Mouse (Mus musculus): ENCODE measurements around the gene Piwil1. TPM values are rescaled to one million over a fixed set of nuclear protein-coding genes. Genes with fewer than 3 reads are reported as not detected.
A peak's percentile ranks its signal among the peaks of the same experiment; 100 is the strongest.

Piwil1 gene
- total RNA-seq, 1 experiment, result 0.62 TPM

DNA sequence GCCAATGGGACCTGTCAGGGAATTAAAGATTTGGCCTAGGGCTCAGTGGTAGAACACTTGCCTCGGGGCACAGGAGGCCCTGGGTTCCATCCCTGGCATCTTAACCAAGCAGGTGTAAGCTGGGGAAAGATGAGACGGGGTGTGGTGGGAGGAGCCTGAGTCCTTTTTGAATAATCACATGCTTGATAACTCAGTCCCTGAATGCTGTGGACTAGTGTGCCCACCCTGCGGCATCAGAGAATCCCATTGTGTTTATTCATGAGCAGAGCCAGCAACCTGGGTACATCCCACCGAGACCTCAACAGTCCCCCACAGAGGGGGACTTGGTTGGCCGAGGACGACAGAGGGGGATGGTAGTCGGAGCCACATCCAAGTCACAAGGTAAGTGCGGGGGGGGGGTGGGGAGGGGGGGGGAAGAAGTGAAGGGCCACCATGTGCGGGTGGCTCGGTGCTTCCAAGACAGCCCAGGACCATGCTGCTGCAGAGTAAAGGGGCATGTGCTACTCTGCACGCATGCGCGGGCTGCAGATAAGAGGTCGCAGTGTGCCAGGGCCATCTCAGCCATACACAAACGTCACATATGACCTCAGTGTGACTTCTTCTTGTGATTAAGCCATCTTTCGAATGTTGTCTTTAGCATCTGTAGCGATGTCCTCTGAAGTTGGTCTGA is 37.0 kb downstream of the Piwil1 start:
- Histone ChIP-seq H3K9ac (ENCODE audit: insufficient read depth, low read depth, low read length, poor library complexity, severe bottlenecking) (no peak overlapping the region), H3K4me1 (ENCODE audit: control insufficient read depth in 2 of 2, insufficient read depth in 2 of 2, low read length in 2 of 2, poor library complexity in 1 of 2) (peaks cover 0 to 6% of the 10 kb centered on the region in 2 experiments; a peak in 1 of 4 replicates), H3K9me3 (ENCODE audit: control insufficient read depth, insufficient read depth, low read depth, low read length) (no peaks in the 10 kb centered on the region), H3K36me3 (ENCODE audit: control insufficient read depth, insufficient read depth, low read length, poor library complexity, severe bottlenecking) (no peaks in the 10 kb centered on the region), H3K27ac (ENCODE audit: insufficient read depth, low read depth, low read length, poor library complexity, severe bottlenecking) (no peak overlapping the region), H3K4me3 (ENCODE audit: insufficient read depth in 1 of 2, low read depth in 1 of 2, low read length in 2 of 2, poor library complexity in 1 of 2, severe bottlenecking in 1 of 2) (no peak overlapping the region)
- DNase-seq (ENCODE audit: low read depth, low spot score), result no peak
- in situ Hi-C loops (cut with MboI; ENCODE audit: low sequenced_read_pairs in 2 of 2, unreplicated experiment in 2 of 2), result no loop called here
- TF ChIP-seq ZNF384 (IDR thresholded peaks at IDR 0.05; ENCODE audit: low read depth, low read length), result no peak
- no peak for TF ChIP-seq MAFK (IDR thresholded peaks at IDR 0.05; ENCODE audit: insufficient read depth, low read depth, low read length)
- TF ChIP-seq CHD2 (IDR thresholded peaks at IDR 0.05; ENCODE audit: low read depth, low read length), result no peak
- no peak for TF ChIP-seq HCFC1 (IDR thresholded peaks at IDR 0.05; ENCODE audit: borderline replicate concordance, insufficient read depth, low read length)
- TF ChIP-seq ZC3H11A (IDR thresholded peaks at IDR 0.05; ENCODE audit: borderline replicate concordance, low read depth, low read length), result no peak

DNA sequence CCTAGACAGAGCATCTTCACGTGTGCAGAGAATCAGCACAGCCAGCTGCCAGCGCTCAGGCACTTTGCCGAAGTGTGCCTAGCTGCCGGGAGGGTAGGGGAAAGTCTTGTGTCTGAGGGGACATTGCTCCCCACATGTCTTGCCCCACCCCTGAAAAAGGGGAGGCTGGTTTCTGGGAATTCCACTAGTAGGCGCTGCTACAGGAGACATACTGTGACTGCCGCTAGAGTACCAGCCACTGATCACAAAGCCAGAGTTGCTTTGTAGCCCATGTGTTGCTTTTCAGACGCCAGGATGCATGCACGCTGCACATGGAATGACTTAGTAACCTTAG is 37.5 kb downstream of the Piwil1 start:
- Histone ChIP-seq H3K4me1 (ENCODE audit: control insufficient read depth in 2 of 2, insufficient read depth in 2 of 2, low read length in 2 of 2, poor library complexity in 1 of 2) (peaks cover 0 to 6% of the 10 kb centered on the region in 2 experiments; a peak in 1 of 4 replicates), H3K36me3 (ENCODE audit: control insufficient read depth, insufficient read depth, low read length, poor library complexity, severe bottlenecking) (no peaks in the 10 kb centered on the region), H3K27ac (ENCODE audit: insufficient read depth, low read depth, low read length, poor library complexity, severe bottlenecking) (no peak overlapping the region), H3K9me3 (ENCODE audit: control insufficient read depth, insufficient read depth, low read depth, low read length) (no peaks in the 10 kb centered on the region), H3K9ac (ENCODE audit: insufficient read depth, low read depth, low read length, poor library complexity, severe bottlenecking) (no peak overlapping the region), H3K4me3 (ENCODE audit: insufficient read depth in 1 of 2, low read depth in 1 of 2, low read length in 2 of 2, poor library complexity in 1 of 2, severe bottlenecking in 1 of 2) (no peak overlapping the region)
- in situ Hi-C loops (cut with MboI; ENCODE audit: low sequenced_read_pairs in 2 of 2, unreplicated experiment in 2 of 2), result no loop called here
- TF ChIP-seq CHD2 (IDR thresholded peaks at IDR 0.05; ENCODE audit: low read depth, low read length) (no peak), MAFK (IDR thresholded peaks at IDR 0.05; ENCODE audit: insufficient read depth, low read depth, low read length) (no peak), HCFC1 (IDR thresholded peaks at IDR 0.05; ENCODE audit: borderline replicate concordance, insufficient read depth, low read length) (no peak), ZNF384 (IDR thresholded peaks at IDR 0.05; ENCODE audit: low read depth, low read length) (no peak), ZC3H11A (IDR thresholded peaks at IDR 0.05; ENCODE audit: borderline replicate concordance, low read depth, low read length) (no peak)
- DNase-seq (ENCODE audit: low read depth, low spot score), result no peak

DNA sequence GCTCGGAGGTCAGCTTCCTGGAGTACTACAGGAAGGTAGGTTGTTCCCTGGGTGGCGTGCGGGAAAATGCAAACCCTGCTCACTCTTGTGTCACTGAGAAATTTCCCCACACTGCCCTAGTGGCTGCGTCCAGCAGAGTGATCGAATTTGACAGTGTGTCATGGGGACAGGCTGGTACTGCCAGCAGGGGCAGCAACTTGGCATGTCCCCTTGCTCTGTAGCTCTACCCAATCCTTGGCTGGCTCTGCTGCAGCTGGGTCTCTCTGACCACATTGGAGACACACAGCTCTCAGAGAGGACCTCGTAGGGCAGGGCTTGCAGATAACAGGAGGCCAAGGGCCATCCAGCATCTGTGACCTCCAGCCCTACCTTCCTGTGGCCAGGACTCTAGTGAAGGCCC is 42.0 kb downstream of the Piwil1 start:
- DNase-seq (ENCODE audit: low read depth, low spot score), result no peak
- Histone ChIP-seq H3K4me3 (ENCODE audit: insufficient read depth in 1 of 2, low read depth in 1 of 2, low read length in 2 of 2, poor library complexity in 1 of 2, severe bottlenecking in 1 of 2) (no peak overlapping the region), H3K36me3 (ENCODE audit: control insufficient read depth, insufficient read depth, low read length, poor library complexity, severe bottlenecking) (no peaks in the 10 kb centered on the region), H3K9me3 (ENCODE audit: control insufficient read depth, insufficient read depth, low read depth, low read length) (no peaks in the 10 kb centered on the region), H3K27ac (ENCODE audit: insufficient read depth, low read depth, low read length, poor library complexity, severe bottlenecking) (no peak overlapping the region), H3K4me1 (ENCODE audit: control insufficient read depth in 2 of 2, insufficient read depth in 2 of 2, low read length in 2 of 2, poor library complexity in 1 of 2) (peaks cover 0 to 4% of the 10 kb centered on the region in 2 experiments; a peak in 1 of 4 replicates), H3K9ac (ENCODE audit: insufficient read depth, low read depth, low read length, poor library complexity, severe bottlenecking) (no peak overlapping the region)
- in situ Hi-C loops (cut with MboI; ENCODE audit: low sequenced_read_pairs in 2 of 2, unreplicated experiment in 2 of 2), result no loop called here
- TF ChIP-seq HCFC1 (IDR thresholded peaks at IDR 0.05; ENCODE audit: borderline replicate concordance, insufficient read depth, low read length) (no peak), ZNF384 (IDR thresholded peaks at IDR 0.05; ENCODE audit: low read depth, low read length) (no peak), CHD2 (IDR thresholded peaks at IDR 0.05; ENCODE audit: low read depth, low read length) (no peak), MAFK (IDR thresholded peaks at IDR 0.05; ENCODE audit: insufficient read depth, low read depth, low read length) (no peak), ZC3H11A (IDR thresholded peaks at IDR 0.05; ENCODE audit: borderline replicate concordance, low read depth, low read length) (no peak)

DNA sequence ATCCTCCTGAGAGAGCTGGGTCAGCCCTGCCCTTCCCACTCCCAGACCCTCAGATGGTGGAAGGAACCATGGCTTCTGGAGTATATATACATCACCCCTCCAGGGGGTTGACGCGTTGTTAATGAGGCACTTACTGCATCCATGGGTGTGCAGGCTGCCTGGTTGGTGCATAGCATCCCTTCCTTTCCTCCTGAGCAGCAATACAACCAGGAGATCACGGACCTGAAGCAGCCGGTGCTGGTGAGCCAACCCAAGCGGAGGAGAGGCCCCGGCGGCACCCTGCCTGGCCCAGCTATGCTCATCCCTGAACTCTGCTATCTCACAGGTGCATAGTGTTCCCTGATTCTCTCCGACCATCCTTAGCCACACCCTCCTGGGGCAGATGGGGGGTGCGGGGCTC is 42.9 kb downstream of the Piwil1 start:
- in situ Hi-C loops (cut with MboI; ENCODE audit: low sequenced_read_pairs in 2 of 2, unreplicated experiment in 2 of 2), result no loop called here
- Histone ChIP-seq H3K9me3 (ENCODE audit: control insufficient read depth, insufficient read depth, low read depth, low read length) (no peaks in the 10 kb centered on the region), H3K27ac (ENCODE audit: insufficient read depth, low read depth, low read length, poor library complexity, severe bottlenecking) (no peak overlapping the region), H3K4me3 (ENCODE audit: insufficient read depth in 1 of 2, low read depth in 1 of 2, low read length in 2 of 2, poor library complexity in 1 of 2, severe bottlenecking in 1 of 2) (peak overlapping the region; percentile 3 to 12; a peak in 2 of 4 replicates), H3K9ac (ENCODE audit: insufficient read depth, low read depth, low read length, poor library complexity, severe bottlenecking) (no peak overlapping the region), H3K36me3 (ENCODE audit: control insufficient read depth, insufficient read depth, low read length, poor library complexity, severe bottlenecking) (no peaks in the 10 kb centered on the region), H3K4me1 (ENCODE audit: control insufficient read depth in 2 of 2, insufficient read depth in 2 of 2, low read length in 2 of 2, poor library complexity in 1 of 2) (no peaks in the 10 kb centered on the region)
- TF ChIP-seq MAFK (IDR thresholded peaks at IDR 0.05; ENCODE audit: insufficient read depth, low read depth, low read length) (no peak), ZC3H11A (IDR thresholded peaks at IDR 0.05; ENCODE audit: borderline replicate concordance, low read depth, low read length) (no peak), HCFC1 (IDR thresholded peaks at IDR 0.05; ENCODE audit: borderline replicate concordance, insufficient read depth, low read length) (no peak), ZNF384 (IDR thresholded peaks at IDR 0.05; ENCODE audit: low read depth, low read length) (no peak), CHD2 (IDR thresholded peaks at IDR 0.05; ENCODE audit: low read depth, low read length) (no peak)
- no peak for DNase-seq (ENCODE audit: low read depth, low spot score)
